Mouse (Mus musculus) neural tube, embryonic 14.5 days (tissue): ENCODE results near the gene Gpr1. TPM values are rescaled to one million over a fixed set of nuclear protein-coding genes. Genes with fewer than 3 reads are reported as not detected.
"Not testable (repeated sequence)": the region's sequence is repeated elsewhere in the genome, so short reads cannot be mapped to it uniquely, and the experiment has no call there.

Experiments used
- ATAC-seq: fragments of 200-750 bp; cut with Nextera tagmentation; 2 replicates; pipeline ENCODE4 v1.8.0; 2017; ENCODE audit warnings: low read depth, mild to moderate bottlenecking, moderate TSS enrichment, moderate library complexity
- H3K27ac ChIP-seq: fragments of 300-500 bp; sonication (generic); 2 replicates; pipeline ENCODE4 v1.5.1; 2014; ENCODE audit warnings: low read depth, mild to moderate bottlenecking, control low read depth, low read length, moderate library complexity, mixed read lengths
- H3K27me3 ChIP-seq: fragments of 300-500 bp; sonication (generic); 2 replicates; pipeline ENCODE4 v1.6.1; 2014; ENCODE audit warnings: low read length; ENCODE audit not compliant: control insufficient read depth, insufficient read depth
- H3K36me3 ChIP-seq: fragments of 300-500 bp; sonication (generic); 2 replicates; pipeline ENCODE4 v1.6.1; 2014; ENCODE audit warnings: low read length, mixed read lengths; ENCODE audit not compliant: control insufficient read depth, insufficient read depth
- H3K4me1 ChIP-seq: fragments of 300-500 bp; sonication (generic); 2 replicates; pipeline ENCODE4 v1.6.1; 2014; ENCODE audit warnings: low read length; ENCODE audit not compliant: control insufficient read depth, insufficient read depth
- H3K4me2 ChIP-seq: fragments of 300-500 bp; sonication (generic); 2 replicates; pipeline ENCODE4 v1.6.1; 2014; ENCODE audit warnings: mild to moderate bottlenecking, low read depth, low read length, control low read depth
- H3K4me3 ChIP-seq: fragments of 300-500 bp; sonication (generic); 2 replicates; pipeline ENCODE4 v1.5.1; 2014; ENCODE audit warnings: low read depth, low read length, control low read depth, mixed read lengths
- H3K9ac ChIP-seq: fragments of 300-500 bp; sonication (generic); replicated peaks from 2 replicates; pipeline ENCODE4 v1.6.1; 2014; ENCODE audit warnings: low read depth, mild to moderate bottlenecking, control low read depth, low read length, mixed read lengths
- H3K9me3 ChIP-seq: fragments of 300-500 bp; sonication (generic); 2 replicates; pipeline ENCODE4 v1.6.1; 2016; ENCODE audit warnings: low read length; ENCODE audit not compliant: control insufficient read depth
- WGBS: fragments of 180-500 bp; shearing (Covaris S2); extraction: QIAGEN DNeasy Blood & Tissue Kit; methylation state at CpG from one replicate; pipeline ENCODE4 v1.1.7; 2014; 5-methylcytosine and 5-hydroxymethylcytosine counted together
- polyA plus RNA-seq: library from polyadenylated mRNA; unstranded; fragments of >200 nt; fragmentation: Nextera tagmentation; extraction: Ambion mirVana; gene quantifications from 2 replicates; pipeline ENCODE4 v1.2.1, GENCODE M21; 2014

Gpr1 gene
- polyA plus RNA-seq, 1 experiment from 2014 or later = 1.3 TPM

- Histone ChIP-seq H3K36me3 (no peaks in the 10 kb centered on the region), H3K4me3 (no peak overlapping the region), H3K27me3 (no peaks in the 10 kb centered on the region), H3K4me2 (no peak overlapping the region), H3K9ac (no peak overlapping the region), H3K4me1 (no peaks in the 10 kb centered on the region), H3K27ac (no peak overlapping the region), H3K9me3 (no peaks in the 10 kb centered on the region)
- ATAC-seq = no peak
- 93% methylated on average over 11 of the region's 11 CpGs for WGBS
Measured at GRCm38 (mm10) chr1:63192306-63193065, 21.9 kb downstream of the Gpr1 start.

DNA sequence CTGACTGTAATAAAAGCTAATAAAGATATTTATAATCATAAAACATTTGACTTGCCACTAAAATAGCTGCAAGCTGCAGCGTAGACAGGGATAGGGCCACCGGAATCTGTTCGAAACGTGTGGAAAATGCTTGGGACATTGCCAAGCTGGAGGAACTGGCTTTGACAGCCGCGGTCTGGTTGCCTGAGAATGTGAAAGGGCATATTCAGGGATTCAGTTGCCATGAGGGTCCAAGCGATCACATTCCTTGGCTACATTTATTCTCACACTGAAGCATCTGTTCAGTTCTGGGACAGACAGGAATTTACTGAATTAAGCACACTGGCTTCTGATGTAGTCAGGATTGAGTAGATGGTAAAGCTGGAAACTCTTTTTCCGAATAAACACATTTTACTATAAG is 23.5 kb downstream of the Gpr1 start:
- Histone ChIP-seq H3K4me3 (no peak overlapping the region), H3K9ac (no peak overlapping the region), H3K4me1 (no peaks in the 10 kb centered on the region), H3K27ac (no peak overlapping the region), H3K36me3 (no peaks in the 10 kb centered on the region), H3K4me2 (no peak overlapping the region), H3K9me3 (no peaks in the 10 kb centered on the region), H3K27me3 (no peaks in the 10 kb centered on the region)
- 62% methylated on average over 8 of the region's 8 CpGs for WGBS
- ATAC-seq = no peak

DNA sequence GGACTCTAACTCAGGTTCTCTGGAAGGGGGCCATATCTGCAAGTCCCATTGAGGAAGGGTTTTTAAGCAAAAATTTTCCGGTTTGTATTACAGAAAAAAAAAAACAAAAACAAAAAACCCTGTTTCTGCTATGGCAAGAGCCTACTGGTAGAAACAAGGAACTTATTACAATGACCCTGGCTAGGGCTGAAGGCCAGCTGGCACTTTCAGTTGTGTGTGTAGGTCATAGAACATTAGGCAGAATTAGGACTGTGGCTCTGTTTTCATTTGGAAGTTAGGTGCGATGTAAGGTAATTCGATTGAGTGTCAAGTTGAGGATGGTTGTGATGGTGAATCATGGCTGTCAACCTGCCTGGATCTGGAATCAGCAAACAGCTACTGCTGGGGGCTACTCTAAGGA is 25.8 kb downstream of the Gpr1 start:
- Histone ChIP-seq H3K4me1 (no peaks in the 10 kb centered on the region), H3K27ac (no peak overlapping the region), H3K9ac (no peak overlapping the region), H3K27me3 (no peaks in the 10 kb centered on the region), H3K9me3 (no peaks in the 10 kb centered on the region), H3K4me2 (no peak overlapping the region), H3K4me3 (no peak overlapping the region), H3K36me3 (no peaks in the 10 kb centered on the region)
- no peak for ATAC-seq
- WGBS = 95% methylated on average over 3 of the region's 3 CpGs

- not testable (repeated sequence) for ATAC-seq, H3K27me3 ChIP-seq
Measured at GRCm38 (mm10) chr1:63185430-63185829, 28.9 kb downstream of the Gpr1 start.

GRCm38 (mm10) chr1:63182636-63183270 is 31.6 kb downstream of the Gpr1 start:
- ATAC-seq = no peak
- WGBS = 64% methylated on average over 10 of the region's 10 CpGs
- Histone ChIP-seq H3K9me3 (no peaks in the 10 kb centered on the region), H3K9ac (no peak overlapping the region), H3K27ac (no peak overlapping the region), H3K4me1 (peaks cover 5% of the 10 kb centered on the region), H3K27me3 (no peaks in the 10 kb centered on the region), H3K36me3 (peaks cover 10% of the 10 kb centered on the region; the same call in 1 of the 2 replicates), H3K4me2 (no peak overlapping the region), H3K4me3 (no peak overlapping the region)

More at GRCm38 (mm10) chr1:63185430-63185829, 28.9 kb downstream of the Gpr1 start:
- not testable (repeated sequence) for H3K4me3 ChIP-seq, H3K27ac ChIP-seq, H3K36me3 ChIP-seq, H3K9me3 ChIP-seq, H3K4me2 ChIP-seq, H3K4me1 ChIP-seq, H3K9ac ChIP-seq
- WGBS = 97% methylated on average over 6 of the region's 6 CpGs

DNA sequence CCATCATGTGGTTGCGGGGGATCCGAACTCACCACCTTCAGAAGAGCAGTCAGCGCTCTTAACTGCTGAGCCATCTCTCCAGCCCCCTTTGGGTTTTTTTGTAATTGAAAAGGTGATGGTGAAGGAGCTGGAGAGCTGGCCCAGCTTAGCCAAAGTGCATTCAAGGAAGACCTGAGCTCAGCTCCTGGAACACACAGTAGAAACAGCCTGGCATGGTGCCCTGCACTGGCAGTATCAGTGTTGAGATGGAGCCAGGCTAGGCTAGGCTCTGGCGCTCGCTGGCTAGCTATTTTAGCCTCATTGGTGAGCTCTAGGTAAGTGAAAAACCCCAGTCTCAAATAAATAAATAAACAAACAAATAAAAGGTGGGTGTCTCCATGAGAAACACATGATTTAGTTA is 32.1 kb downstream of the Gpr1 start:
- no peak overlapping the region for H3K4me2 ChIP-seq
- H3K9me3 ChIP-seq = no peaks in the 10 kb centered on the region
- no peak for ATAC-seq
- H3K27ac ChIP-seq = no peak overlapping the region
- peaks cover 8% of the 10 kb centered on the region for H3K4me1 ChIP-seq
- peaks cover 10% of the 10 kb centered on the region; the same call in 1 of the 2 replicates for H3K36me3 ChIP-seq
- H3K9ac ChIP-seq = no peak overlapping the region
- no peaks in the 10 kb centered on the region; the same call in 1 of the 2 replicates for H3K27me3 ChIP-seq
- H3K4me3 ChIP-seq = no peak overlapping the region
- 81% methylated on average over 5 of the region's 5 CpGs for WGBS

DNA sequence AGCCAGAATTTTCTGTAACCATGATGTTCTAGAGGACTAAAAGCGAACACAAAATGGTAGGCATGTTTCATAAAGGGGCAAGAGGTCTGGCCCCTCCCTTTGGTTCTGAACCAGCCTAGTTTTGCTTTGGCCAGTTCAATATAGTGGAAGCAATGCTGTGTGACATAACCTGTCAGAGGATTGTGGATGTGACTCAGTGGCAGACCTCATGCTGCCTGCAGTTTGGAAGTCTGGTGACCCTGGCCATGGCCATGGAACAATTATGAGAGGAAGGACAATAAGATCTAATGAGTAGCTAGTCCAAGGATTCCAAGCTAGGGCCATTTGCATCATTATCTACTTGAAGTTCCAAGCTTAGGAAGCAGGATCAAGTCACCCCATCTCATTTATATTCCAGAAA is 32.9 kb downstream of the Gpr1 start:
- H3K9me3 ChIP-seq = no peaks in the 10 kb centered on the region
- no peak overlapping the region for H3K4me2 ChIP-seq
- 97% methylated on average over 1 of the region's 1 CpGs for WGBS
- no peak overlapping the region for H3K9ac ChIP-seq
- peak overlapping the region; percentile 48; the same call in 1 of the 2 replicates for H3K27ac ChIP-seq
- ATAC-seq = no peak
- H3K27me3 ChIP-seq = no peaks in the 10 kb centered on the region; the same call in 1 of the 2 replicates
- no peak overlapping the region for H3K4me3 ChIP-seq
- H3K4me1 ChIP-seq = peaks cover 8% of the 10 kb centered on the region
- peaks cover 10% of the 10 kb centered on the region; the same call in 1 of the 2 replicates for H3K36me3 ChIP-seq

GRCm38 (mm10) chr1:63181019-63181418 is 33.3 kb downstream of the Gpr1 start:
- H3K9me3 ChIP-seq = no peaks in the 10 kb centered on the region
- H3K36me3 ChIP-seq = peaks cover 10% of the 10 kb centered on the region; the same call in 1 of the 2 replicates
- no peak overlapping the region for H3K4me2 ChIP-seq
- peak overlapping the region; percentile 48; the same call in 1 of the 2 replicates for H3K27ac ChIP-seq
- 3% methylated on average over 3 of the region's 3 CpGs for WGBS
- peaks cover 8% of the 10 kb centered on the region for H3K4me1 ChIP-seq
- no peak overlapping the region for H3K9ac ChIP-seq
- no peak overlapping the region for H3K4me3 ChIP-seq
- ATAC-seq = peak; percentile 84
- no peaks in the 10 kb centered on the region; the same call in 1 of the 2 replicates for H3K27me3 ChIP-seq

DNA sequence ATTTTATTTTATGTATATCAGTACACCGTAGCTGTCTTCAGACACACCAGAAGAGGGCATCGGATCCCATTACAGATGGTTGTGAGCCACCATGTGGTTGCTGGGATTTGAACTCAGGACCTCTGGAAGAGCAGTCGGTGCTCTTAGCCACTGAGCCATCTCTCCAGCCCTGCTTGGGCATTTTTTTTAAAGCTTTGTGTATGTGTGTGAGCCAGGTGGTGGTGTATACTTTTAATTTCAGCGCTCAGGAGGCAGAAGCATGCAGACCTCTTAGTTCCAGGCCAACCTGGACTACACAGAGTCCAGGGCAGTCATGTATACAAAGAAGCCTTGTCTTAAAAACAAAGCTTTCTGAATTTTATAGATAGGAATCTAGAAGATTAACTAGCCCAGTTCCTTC is 33.8 kb downstream of the Gpr1 start:
- not testable (repeated sequence) for H3K4me2 ChIP-seq, H3K9me3 ChIP-seq, H3K27ac ChIP-seq, H3K27me3 ChIP-seq, ATAC-seq, H3K4me3 ChIP-seq, H3K36me3 ChIP-seq, H3K9ac ChIP-seq
- peaks cover 11% of the 10 kb centered on the region for H3K4me1 ChIP-seq
- WGBS = 67% methylated on average over 4 of the region's 4 CpGs
